Mouse (Mus musculus) heart, postnatal 14 days (tissue): ENCODE data around the gene Lrig2. TPM values are rescaled to one million over a fixed set of nuclear protein-coding genes. Genes with fewer than 3 reads are reported as not detected.

ENCODE experiments used
- DNase-seq, 2 experiments: peaks; one replicate each; pipeline ENCODE4 v3.0.0; 2021 to 2022
- intact Hi-C: fragments of 180-260 bp; cut with DNase I; formaldehyde crosslinking; loops from one replicate; pipeline ENCODE4 v1.15.1; 2025
- long read RNA-seq, 2 experiments: library from polyadenylated mRNA; stranded (forward); transcript quantifications; one replicate each; pipeline ENCODE4 v2.0.0; 2021
- total RNA-seq, 2 experiments: library from RNA; stranded (reverse); gene quantifications; 2 replicates each; pipeline ENCODE4 v1.2.3; 2021

The Lrig2 gene
- 10 to 100 TPM; 13.8 to 14.5 TPM for total RNA-seq
- long read RNA-seq, experiment 1, full-length matches to known transcripts, result 3 of 3 reads
- long read RNA-seq, experiment 1, partial matches to known transcripts, result 0 of 3 reads
- long read RNA-seq, experiment 1, other reads (novel, unspliced or antisense), result 0 of 3 reads
- long read RNA-seq, experiment 2, full-length matches to known transcripts, result 4 of 7 reads
- long read RNA-seq, experiment 2, partial matches to known transcripts, result 1 of 7 reads
- long read RNA-seq, experiment 2, other reads (novel, unspliced or antisense), result 2 of 7 reads

- DNase-seq, result peak; percentile 98
- intact Hi-C loops, result loop anchor here (2.0 to 10.0 kb wide), 2 partner anchors 167 to 543 kb away; partner anchors contain the start of gene Cttnbp2nl
Observed at GRCm38 (mm10) chr3:104511538-104512423, at the start of gene Lrig2. Gene Lrig2, minus strand, starts transcription at chr3:104511918.

GRCm38 (mm10) chr3:104556624-104557023 lies 44.9 kb upstream of the Lrig2 start:
- intact Hi-C loops, result no loop called here
- no peak for DNase-seq

GRCm38 (mm10) chr3:104550594-104550993 lies 38.9 kb upstream of the Lrig2 start:
- intact Hi-C loops, result no loop called here

GRCm38 (mm10) chr3:104548367-104549087 lies 36.8 kb upstream of the Lrig2 start:
- intact Hi-C loops, result no loop called here
- no peak for DNase-seq

More at GRCm38 (mm10) chr3:104550594-104550993, 38.9 kb upstream of the Lrig2 start:
- no peak for DNase-seq

GRCm38 (mm10) chr3:104543825-104544224 lies 32.1 kb upstream of the Lrig2 start:
- intact Hi-C loops, result loop anchor here (5.0 kb wide), 1 partner anchor 53 kb away; no protein-coding TSS in a partner anchor
- DNase-seq, result no peak

GRCm38 (mm10) chr3:104542065-104542429 lies 30.3 kb upstream of the Lrig2 start:
- no peak for DNase-seq
- intact Hi-C loops, result loop anchor here (5.0 kb wide), 1 partner anchor 55 kb away; no protein-coding TSS in a partner anchor

- intact Hi-C loops, result loop anchor here (2.0 to 5.0 kb wide), 4 partner anchors 56 to 141 kb away; no protein-coding TSS in a partner anchor
- DNase-seq, result peak; percentile 66 to 82
Observed at GRCm38 (mm10) chr3:104541139-104542064, 29.7 kb upstream of the Lrig2 start.

GRCm38 (mm10) chr3:104540480-104541138 lies 28.9 kb upstream of the Lrig2 start:
- intact Hi-C loops, result loop anchor here (2.0 to 5.0 kb wide), 4 partner anchors 57 to 142 kb away; no protein-coding TSS in a partner anchor
- DNase-seq, result no peak

GRCm38 (mm10) chr3:104533223-104533622 lies 21.5 kb upstream of the Lrig2 start:
- intact Hi-C loops, result no loop called here
- no peak for DNase-seq

- intact Hi-C loops, result no loop called here
- no peak for DNase-seq
Observed at GRCm38 (mm10) chr3:104526115-104526882, 14.6 kb upstream of the Lrig2 start.

- intact Hi-C loops, result no loop called here
Observed at GRCm38 (mm10) chr3:104525516-104525915, 13.8 kb upstream of the Lrig2 start.

GRCm38 (mm10) chr3:104525029-104525428 lies 13.3 kb upstream of the Lrig2 start:
- DNase-seq, result no peak

More at GRCm38 (mm10) chr3:104525516-104525915, 13.8 kb upstream of the Lrig2 start:
- DNase-seq, result no peak

GRCm38 (mm10) chr3:104523333-104523871 lies 11.7 kb upstream of the Lrig2 start:
- DNase-seq, result no peak
- intact Hi-C loops, result no loop called here

More at GRCm38 (mm10) chr3:104525029-104525428, 13.3 kb upstream of the Lrig2 start:
- intact Hi-C loops, result no loop called here

GRCm38 (mm10) chr3:104521341-104521924 lies 9.7 kb upstream of the Lrig2 start:
- DNase-seq, result no peak
- intact Hi-C loops, result no loop called here

- DNase-seq, result no peak
- intact Hi-C loops, result no loop called here
Observed at GRCm38 (mm10) chr3:104520471-104520870, 8.8 kb upstream of the Lrig2 start.

GRCm38 (mm10) chr3:104518931-104519330 lies 7.2 kb upstream of the Lrig2 start:
- intact Hi-C loops, result loop anchor here (10.0 kb wide), 1 partner anchor 536 kb away; the partner anchor contains the start of gene Cttnbp2nl
- no peak for DNase-seq

GRCm38 (mm10) chr3:104518411-104518810 lies 6.7 kb upstream of the Lrig2 start:
- intact Hi-C loops, result loop anchor here (10.0 kb wide), 1 partner anchor 536 kb away; the partner anchor contains the start of gene Cttnbp2nl
- no peak for DNase-seq
